Mouse (Mus musculus): Measurements from ENCODE around the gene Pid1. TPM values are rescaled to one million over a fixed set of nuclear protein-coding genes. Genes with fewer than 3 reads are reported as not detected.

Gene Pid1
- polyA plus RNA-seq, 1 experiment from 2014 or later: 171 TPM

DNA sequence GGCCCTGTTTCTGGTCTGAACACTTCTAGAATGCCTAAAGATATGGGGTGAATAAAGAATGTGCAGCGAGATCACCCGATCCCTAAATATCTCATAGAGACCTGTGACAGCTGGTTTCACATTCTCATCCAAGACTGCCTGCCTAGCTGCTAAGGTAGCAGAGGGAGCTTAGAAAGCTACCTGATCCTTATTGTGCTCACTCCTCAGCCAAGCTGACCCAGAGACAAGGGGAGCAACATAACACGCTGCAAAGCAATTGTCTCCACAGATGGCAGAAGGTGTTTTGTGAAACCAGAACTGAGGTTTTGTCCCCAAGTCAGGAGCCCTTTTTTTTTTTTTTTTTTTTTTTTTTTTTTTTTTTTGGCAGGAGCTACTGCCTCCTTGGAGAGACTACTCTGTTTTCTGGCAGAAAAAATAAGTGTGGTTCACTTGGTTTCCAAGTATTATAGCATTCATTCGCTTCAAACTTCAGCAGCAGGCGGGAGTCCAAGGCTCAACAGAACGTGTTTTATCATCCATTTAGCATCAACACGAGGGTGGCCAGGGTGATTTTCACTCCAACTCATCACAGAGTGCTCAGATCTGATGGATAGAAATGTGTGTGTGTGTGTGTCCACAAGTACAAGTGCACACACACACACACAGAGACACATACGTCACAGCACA, 22.6 kb upstream of the Pid1 start:
- H3K27me3 ChIP-seq: no peaks in the 10 kb centered on the region
- no peak for ATAC-seq (ENCODE audit: low FRiP score)
- H3K27ac ChIP-seq: peak overlapping the region; percentile 48

GRCm38 (mm10) chr1:84382709-84383108, 18.7 kb upstream of the Pid1 start:
- Histone ChIP-seq H3K4me3 (no peak overlapping the region), H3K4me2 (no peak overlapping the region), H3K27me3 (no peaks in the 10 kb centered on the region), H3K9ac (no peak overlapping the region), H3K9me3 (no peaks in the 10 kb centered on the region), H3K27ac (no peak overlapping the region), H3K4me1 (replicated peaks) (peaks cover 16% of the 10 kb centered on the region), H3K36me3 (peaks cover 40% of the 10 kb centered on the region)
- ATAC-seq (ENCODE audit: low FRiP score): no peak
- 89% methylated on average over 1 of the region's 1 CpGs for WGBS

More for the DNA sequence above, 22.6 kb upstream of the Pid1 start:
- Histone ChIP-seq H3K9ac (no peak overlapping the region), H3K36me3 (peaks cover 30% of the 10 kb centered on the region), H3K4me3 (no peak overlapping the region), H3K9me3 (no peaks in the 10 kb centered on the region), H3K4me1 (replicated peaks) (peaks cover 19% of the 10 kb centered on the region), H3K4me2 (no peak overlapping the region)
- 82% methylated on average over 8 of the region's 8 CpGs for WGBS

GRCm38 (mm10) chr1:84382064-84382463, 18.1 kb upstream of the Pid1 start:
- H3K27ac ChIP-seq: no peak overlapping the region
- no peaks in the 10 kb centered on the region for H3K9me3 ChIP-seq
- peaks cover 11% of the 10 kb centered on the region for H3K4me1 ChIP-seq (replicated peaks)
- 96% methylated on average over 5 of the region's 5 CpGs for WGBS
- no peak overlapping the region for H3K4me2 ChIP-seq
- ATAC-seq (ENCODE audit: low FRiP score): no peak
- H3K27me3 ChIP-seq: no peaks in the 10 kb centered on the region
- H3K4me3 ChIP-seq: no peak overlapping the region
- H3K9ac ChIP-seq: no peak overlapping the region
- peaks cover 40% of the 10 kb centered on the region for H3K36me3 ChIP-seq

DNA sequence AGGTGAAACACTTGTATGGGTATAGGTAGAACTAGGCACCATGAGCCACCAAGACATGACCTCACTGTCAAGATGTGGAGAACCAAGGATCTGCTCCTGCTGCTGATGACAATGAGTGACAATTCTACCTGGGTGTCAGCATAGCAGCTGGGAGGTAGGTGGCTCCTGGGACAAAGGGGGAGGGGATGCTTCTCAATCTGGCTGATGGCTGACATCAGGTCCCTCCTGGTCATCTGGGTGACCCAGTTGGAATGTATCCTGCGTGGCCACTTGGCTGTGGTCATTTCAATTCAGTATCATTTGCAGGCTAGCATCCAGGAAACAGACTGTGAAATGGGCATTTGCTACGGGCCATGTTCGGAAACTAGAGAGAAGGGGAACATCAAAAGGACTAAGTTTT, 16.9 kb upstream of the Pid1 start:
- no peak overlapping the region for H3K4me2 ChIP-seq
- no peak overlapping the region for H3K4me3 ChIP-seq
- WGBS: 84% methylated on average over 3 of the region's 3 CpGs
- no peaks in the 10 kb centered on the region; the same call in 1 of the 2 replicates for H3K4me1 ChIP-seq (replicated peaks)
- no peaks in the 10 kb centered on the region for H3K27me3 ChIP-seq
- H3K27ac ChIP-seq: no peak overlapping the region
- no peak for ATAC-seq (ENCODE audit: low FRiP score)
- H3K9me3 ChIP-seq: no peaks in the 10 kb centered on the region
- H3K9ac ChIP-seq: no peak overlapping the region
- H3K36me3 ChIP-seq: peaks cover 40% of the 10 kb centered on the region

GRCm38 (mm10) chr1:84367733-84368132, 3.8 kb upstream of the Pid1 start:
- peaks cover 3% of the 10 kb centered on the region; the same call in 1 of the 2 replicates for H3K36me3 ChIP-seq
- no peaks in the 10 kb centered on the region for H3K9me3 ChIP-seq
- H3K27me3 ChIP-seq: no peaks in the 10 kb centered on the region
- H3K27ac ChIP-seq: no peak overlapping the region
- H3K4me2 ChIP-seq: no peak overlapping the region
- H3K4me3 ChIP-seq: no peak overlapping the region
- H3K9ac ChIP-seq: no peak overlapping the region
- peaks cover 2% of the 10 kb centered on the region; the same call in 1 of the 2 replicates for H3K4me1 ChIP-seq (replicated peaks)
- no peak for ATAC-seq (ENCODE audit: low FRiP score)
- 86% methylated on average over 3 of the region's 3 CpGs for WGBS

DNA sequence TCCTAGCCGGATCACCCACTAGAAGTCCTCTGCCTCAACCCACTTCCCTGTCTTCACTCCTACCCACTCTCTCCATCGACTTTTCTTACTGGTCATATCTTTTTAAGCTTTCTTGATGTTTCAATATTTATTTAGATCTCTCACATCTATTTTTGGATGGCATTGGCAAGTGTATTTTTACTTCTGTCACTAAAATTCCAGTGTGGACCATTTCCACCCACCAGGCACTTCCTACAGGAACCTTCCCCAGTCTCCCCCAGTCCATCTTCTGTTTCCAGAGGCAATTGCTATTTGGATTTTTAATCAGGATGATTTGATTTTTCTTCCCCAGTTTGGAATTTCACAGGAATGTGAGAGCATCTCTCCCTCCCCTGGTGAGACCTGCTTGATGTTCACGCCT, 2.6 kb upstream of the Pid1 start:
- H3K9ac ChIP-seq: no peak overlapping the region
- no peak overlapping the region for H3K4me2 ChIP-seq
- H3K4me1 ChIP-seq (replicated peaks): 0 out of 2 replicates have a peak, but pooled peaks cover 2% of the 10 kb centered on the region
- 88% methylated on average over 3 of the region's 3 CpGs for WGBS
- ATAC-seq (ENCODE audit: low FRiP score): no peak
- no peak overlapping the region for H3K4me3 ChIP-seq
- H3K36me3 ChIP-seq: peaks cover 3% of the 10 kb centered on the region; the same call in 1 of the 2 replicates
- no peaks in the 10 kb centered on the region for H3K9me3 ChIP-seq
- no peaks in the 10 kb centered on the region for H3K27me3 ChIP-seq
- H3K27ac ChIP-seq: no peak overlapping the region

DNA sequence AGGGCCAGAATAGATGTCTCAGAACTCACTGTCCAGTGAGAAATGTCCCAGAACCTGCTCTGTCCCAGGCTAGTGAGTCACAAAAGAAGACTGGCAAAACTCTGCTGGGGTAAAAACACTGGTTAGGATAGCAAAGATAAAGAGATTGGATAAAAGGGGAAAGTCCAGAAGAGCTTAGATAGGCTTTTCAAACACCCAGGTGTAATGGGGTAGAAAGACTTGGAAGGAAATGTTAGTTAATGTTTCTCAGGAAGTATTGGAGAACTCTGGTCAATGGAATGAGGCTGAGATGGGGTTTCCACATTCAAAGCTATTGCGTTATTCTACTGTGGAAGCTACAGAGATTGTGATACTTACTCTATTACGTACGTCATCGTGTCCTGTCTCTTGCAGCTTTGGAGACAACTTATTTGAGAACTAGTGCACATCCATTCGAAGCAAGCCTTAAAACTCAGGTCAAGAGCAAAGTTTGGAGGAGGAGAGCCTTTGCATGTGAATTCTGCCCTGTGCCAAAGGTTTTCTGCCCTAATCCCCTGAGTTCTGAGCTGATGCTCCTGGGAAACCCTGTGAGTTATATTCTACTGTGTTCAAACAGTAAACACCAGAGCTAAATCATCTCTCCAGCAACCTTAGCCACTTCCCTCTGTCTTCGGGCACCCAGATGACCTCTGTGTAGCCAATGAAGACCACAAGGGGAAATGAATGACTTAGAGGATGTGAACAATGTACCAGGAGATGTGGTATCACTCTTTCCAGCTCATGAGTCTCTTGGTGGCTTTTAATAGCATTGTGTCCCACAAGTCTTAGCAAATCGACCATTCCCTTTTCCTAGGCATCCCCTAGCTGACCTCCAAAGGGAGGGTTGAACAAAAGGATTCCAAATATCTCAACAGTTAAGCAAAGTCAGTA, 1.0 kb downstream of the Pid1 start:
- H3K9me3 ChIP-seq: no peaks in the 10 kb centered on the region
- no peak overlapping the region for H3K9ac ChIP-seq
- 87% methylated on average over 7 of the region's 7 CpGs for WGBS
- no peaks in the 10 kb centered on the region for H3K27me3 ChIP-seq
- no peak for ATAC-seq (ENCODE audit: low FRiP score)
- H3K4me1 ChIP-seq (replicated peaks): 0 out of 2 replicates have a peak, but pooled peaks cover 2% of the 10 kb centered on the region
- H3K4me2 ChIP-seq: no peak overlapping the region
- no peaks in the 10 kb centered on the region for H3K36me3 ChIP-seq
- no peak overlapping the region for H3K4me3 ChIP-seq
- no peak overlapping the region for H3K27ac ChIP-seq

DNA sequence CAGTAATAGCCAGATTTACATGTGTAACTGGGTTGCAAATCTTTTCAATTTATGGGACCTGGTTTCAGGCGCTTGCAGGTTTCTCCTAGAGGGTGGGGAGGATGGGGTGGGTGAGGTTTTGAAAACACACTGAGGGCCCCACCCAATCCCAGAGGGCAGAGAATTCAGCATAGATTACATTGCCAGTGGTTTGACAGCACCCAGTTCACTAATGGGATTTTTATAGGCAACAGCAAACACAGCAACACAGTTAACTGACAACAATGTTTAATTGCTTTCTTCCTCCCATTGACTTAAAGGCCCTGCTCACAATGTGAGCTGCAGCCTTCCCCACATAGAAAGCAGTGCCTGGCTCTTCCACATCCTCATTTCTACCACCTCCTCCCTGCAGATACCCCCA, 1.8 kb downstream of the Pid1 start:
- H3K4me2 ChIP-seq: no peak overlapping the region
- no peaks in the 10 kb centered on the region for H3K9me3 ChIP-seq
- H3K9ac ChIP-seq: no peak overlapping the region
- no peak overlapping the region for H3K4me3 ChIP-seq
- no peaks in the 10 kb centered on the region for H3K36me3 ChIP-seq
- H3K4me1 ChIP-seq (replicated peaks): 0 out of 2 replicates have a peak, but pooled peaks cover 2% of the 10 kb centered on the region
- no peak for ATAC-seq (ENCODE audit: low FRiP score)
- no peaks in the 10 kb centered on the region for H3K27me3 ChIP-seq
- WGBS: 84% methylated on average over 1 of the region's 1 CpGs
- H3K27ac ChIP-seq: no peak overlapping the region

DNA sequence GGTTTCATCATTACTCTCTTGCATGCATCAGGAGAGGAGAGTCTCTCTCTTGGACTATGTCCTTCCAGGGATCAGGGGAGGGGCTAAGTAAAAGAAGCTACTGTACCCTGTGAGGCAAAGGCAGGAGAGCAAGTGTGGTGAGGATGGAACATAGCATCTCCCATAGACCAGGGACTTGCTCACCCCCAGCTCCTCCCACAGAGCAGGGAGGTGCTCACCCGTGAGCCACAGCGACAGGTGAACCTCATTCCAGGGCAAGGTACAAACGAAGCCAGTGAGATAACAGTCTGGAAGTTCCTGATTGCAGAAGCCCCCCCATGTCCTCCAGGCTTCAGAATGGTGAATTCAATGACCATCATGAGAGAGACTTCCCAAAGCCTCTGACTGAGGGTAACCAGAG, 2.6 kb downstream of the Pid1 start:
- no peak overlapping the region for H3K4me3 ChIP-seq
- WGBS: 86% methylated on average over 3 of the region's 3 CpGs
- 0 out of 2 replicates have a peak, but pooled peaks cover 2% of the 10 kb centered on the region for H3K4me1 ChIP-seq (replicated peaks)
- no peaks in the 10 kb centered on the region for H3K36me3 ChIP-seq
- H3K27ac ChIP-seq: no peak overlapping the region
- ATAC-seq (ENCODE audit: low FRiP score): no peak
- H3K4me2 ChIP-seq: no peak overlapping the region
- H3K27me3 ChIP-seq: no peaks in the 10 kb centered on the region
- no peaks in the 10 kb centered on the region for H3K9me3 ChIP-seq
- H3K9ac ChIP-seq: no peak overlapping the region

DNA sequence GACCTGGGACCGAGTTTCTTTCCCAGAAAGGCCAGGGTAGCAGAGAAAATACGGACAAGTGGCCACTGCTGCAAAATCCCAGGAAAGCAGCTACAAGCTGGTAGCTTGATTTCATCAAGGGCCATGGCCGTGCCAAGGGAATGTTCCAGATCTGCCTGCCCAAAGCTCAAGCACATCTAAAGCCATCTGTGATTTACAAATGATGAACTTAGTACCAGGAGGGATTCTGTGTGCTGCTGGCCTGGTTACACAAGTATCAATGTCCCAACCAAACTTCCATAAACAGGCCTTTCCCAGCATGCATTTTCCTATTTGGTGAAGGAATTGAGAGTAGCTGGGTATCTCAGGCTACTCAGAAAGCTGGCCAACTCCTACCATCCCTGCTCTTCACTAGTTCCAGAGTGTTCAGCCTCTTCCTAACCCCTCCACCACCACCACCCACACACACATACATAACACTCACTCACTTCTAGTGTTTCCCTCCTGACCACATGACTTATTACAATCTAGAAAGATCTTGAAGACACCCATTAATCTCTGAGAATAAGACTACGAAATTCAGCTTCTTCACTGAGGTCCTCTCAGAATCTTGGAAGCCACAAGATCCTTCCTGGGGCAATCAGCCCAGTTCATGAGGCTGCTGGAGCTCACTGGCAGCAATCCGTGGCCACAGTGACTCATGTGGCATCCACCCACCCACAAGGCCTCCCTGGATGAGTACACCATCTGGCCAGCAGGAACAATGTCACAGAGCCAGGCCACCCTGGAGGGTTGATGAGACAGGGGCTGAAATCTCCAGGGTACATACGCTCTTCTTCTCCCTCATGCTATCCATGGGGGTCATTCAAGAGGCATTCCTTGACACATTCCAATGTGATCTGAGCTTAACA, 4.1 kb downstream of the Pid1 start:
- H3K9ac ChIP-seq: no peak overlapping the region
- no peaks in the 10 kb centered on the region for H3K9me3 ChIP-seq
- H3K4me1 ChIP-seq (replicated peaks): no peaks in the 10 kb centered on the region
- no peak overlapping the region for H3K4me3 ChIP-seq
- no peak for ATAC-seq (ENCODE audit: low FRiP score)
- 83% methylated on average over 6 of the region's 6 CpGs for WGBS
- no peaks in the 10 kb centered on the region for H3K36me3 ChIP-seq
- H3K27ac ChIP-seq: no peak overlapping the region
- H3K27me3 ChIP-seq: no peaks in the 10 kb centered on the region
- H3K4me2 ChIP-seq: no peak overlapping the region

GRCm38 (mm10) chr1:84357216-84357615, 6.8 kb downstream of the Pid1 start:
- no peaks in the 10 kb centered on the region for H3K4me1 ChIP-seq (replicated peaks)
- H3K9ac ChIP-seq: no peak overlapping the region
- H3K27me3 ChIP-seq: no peaks in the 10 kb centered on the region
- ATAC-seq (ENCODE audit: low FRiP score): no peak
- H3K4me3 ChIP-seq: no peak overlapping the region
- no peak overlapping the region for H3K4me2 ChIP-seq
- no peaks in the 10 kb centered on the region for H3K36me3 ChIP-seq
- H3K9me3 ChIP-seq: no peaks in the 10 kb centered on the region
- H3K27ac ChIP-seq: no peak overlapping the region
- 85% methylated on average over 5 of the region's 5 CpGs for WGBS

DNA sequence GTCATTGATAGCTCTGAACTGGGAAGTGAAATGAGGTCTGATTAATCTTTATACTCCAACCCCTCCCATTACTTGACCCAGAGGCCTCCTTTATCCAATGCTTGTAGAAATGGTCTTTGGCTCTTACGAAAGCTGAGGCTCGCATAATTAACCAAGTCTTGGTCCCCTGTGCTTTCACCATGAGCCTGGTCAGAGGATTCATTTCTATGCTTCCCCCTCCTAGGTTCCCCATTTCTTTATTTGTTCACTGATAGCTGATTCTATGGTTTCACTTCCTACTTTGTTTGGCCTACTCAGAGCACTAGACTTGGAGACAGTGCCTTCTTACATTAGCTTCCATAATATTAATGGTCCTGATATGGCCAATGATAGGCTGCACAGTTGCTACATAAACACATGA, 13.7 kb downstream of the Pid1 start:
- no peak overlapping the region for H3K9ac ChIP-seq
- no peaks in the 10 kb centered on the region for H3K36me3 ChIP-seq
- no peak overlapping the region for H3K27ac ChIP-seq
- ATAC-seq (ENCODE audit: low FRiP score): no peak
- 92% methylated on average over 2 of the region's 2 CpGs for WGBS
- H3K4me3 ChIP-seq: no peak overlapping the region
- H3K4me2 ChIP-seq: no peak overlapping the region
- H3K9me3 ChIP-seq: no peaks in the 10 kb centered on the region
- H3K27me3 ChIP-seq: no peaks in the 10 kb centered on the region
- no peaks in the 10 kb centered on the region for H3K4me1 ChIP-seq (replicated peaks)

Data from hindbrain, embryonic 13.5 days (tissue).